Mouse (Mus musculus) left cerebral cortex, adult 8-10 months (tissue): ENCODE measurements around the gene Mthfsd. TPM values are rescaled to one million over a fixed set of nuclear protein-coding genes. Genes with fewer than 3 reads are reported as not detected.
"Not testable (repeated sequence)": the region's sequence is repeated elsewhere in the genome, so short reads cannot be mapped to it uniquely, and the experiment has no call there.

Source experiments
- DNase-seq, 2 experiments: peaks; one replicate each; pipeline ENCODE4 v3.0.0; 2022; ENCODE audit warnings: low spot score in 2 of 2
- total RNA-seq, 4 experiments: library from RNA; stranded (reverse); gene quantifications; 2 replicates each; pipeline ENCODE4 v1.2.4; 2022

Mthfsd gene
- total RNA-seq: 10 to 100 TPM; 33.9 to 43.3 (median 41.4) TPM

DNA sequence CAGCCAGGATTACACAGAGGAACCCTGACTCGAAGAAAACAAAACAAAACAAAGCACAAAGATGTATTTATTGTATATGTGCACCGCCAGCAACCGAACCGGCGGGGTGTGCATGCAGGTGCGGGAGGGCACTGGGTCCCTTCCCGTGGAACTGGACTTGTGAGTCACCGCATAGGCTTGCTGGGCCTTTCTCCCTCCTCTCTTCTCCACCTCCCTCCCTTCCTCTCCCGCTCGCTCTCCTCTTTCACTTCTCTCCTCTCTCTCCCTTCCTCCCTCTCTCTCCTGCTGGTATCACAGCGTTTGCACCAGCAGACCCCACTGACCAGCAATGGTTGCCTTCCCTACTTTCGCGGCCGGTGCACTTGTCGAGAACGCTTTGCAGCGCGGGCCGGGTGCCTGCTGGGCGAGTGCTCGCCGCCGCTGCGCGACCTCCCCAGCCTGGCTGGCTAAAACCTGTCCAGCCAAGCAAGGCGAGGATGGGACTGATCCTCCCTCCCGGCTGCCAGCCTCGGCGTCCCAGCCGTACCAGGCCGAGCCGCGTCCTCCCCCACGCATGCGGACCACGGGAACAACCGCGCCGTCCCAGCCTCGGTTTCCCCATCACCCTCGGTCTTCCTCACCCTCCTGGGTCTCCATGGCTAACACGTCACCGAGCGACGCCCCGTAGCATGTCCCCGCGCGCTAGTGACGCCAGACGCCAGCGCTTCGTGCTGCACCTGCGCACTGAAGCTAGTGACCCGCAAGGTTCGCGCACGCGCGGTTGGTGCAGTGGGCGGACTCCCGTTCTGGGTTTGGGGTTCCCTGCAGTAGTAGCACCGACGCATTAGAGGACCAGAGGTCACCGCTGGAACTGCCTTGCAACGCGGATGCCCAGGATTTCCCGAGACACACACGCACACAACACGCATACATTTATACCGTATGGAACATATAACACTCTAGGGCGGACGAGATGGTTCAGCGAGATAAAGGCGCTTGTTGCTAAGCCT is at the start of gene Mthfsd:
Gene Mthfsd, minus strand, starts transcription at position 725 of the 989 bp plus-strand sequence.
- peak; percentile 98 for DNase-seq

DNA sequence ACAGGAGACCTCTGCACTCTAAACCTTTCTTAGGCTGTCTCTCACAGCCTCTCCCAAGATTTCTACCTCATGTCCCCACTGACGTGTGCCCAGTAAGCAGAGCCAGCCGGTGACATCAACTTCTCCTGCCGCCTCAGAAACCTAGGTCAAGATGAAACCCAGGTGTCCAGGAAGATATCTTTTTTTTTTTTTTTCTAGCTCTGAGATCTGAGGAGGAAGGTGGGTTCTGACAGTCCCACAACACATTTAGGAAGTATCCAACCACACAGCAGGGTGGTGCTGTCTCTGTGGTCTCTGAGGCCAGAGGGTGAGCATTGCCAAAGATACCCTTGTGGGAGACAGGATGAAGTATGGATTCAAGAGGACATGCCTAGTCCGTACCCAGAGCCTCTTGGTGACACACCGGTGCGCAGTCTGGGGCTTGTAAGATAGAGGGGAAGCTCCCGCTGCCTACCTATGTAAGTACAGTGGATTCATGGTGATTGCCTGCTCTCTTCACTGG is 48.8 kb upstream of the Mthfsd start:
- DNase-seq: no peak

DNA sequence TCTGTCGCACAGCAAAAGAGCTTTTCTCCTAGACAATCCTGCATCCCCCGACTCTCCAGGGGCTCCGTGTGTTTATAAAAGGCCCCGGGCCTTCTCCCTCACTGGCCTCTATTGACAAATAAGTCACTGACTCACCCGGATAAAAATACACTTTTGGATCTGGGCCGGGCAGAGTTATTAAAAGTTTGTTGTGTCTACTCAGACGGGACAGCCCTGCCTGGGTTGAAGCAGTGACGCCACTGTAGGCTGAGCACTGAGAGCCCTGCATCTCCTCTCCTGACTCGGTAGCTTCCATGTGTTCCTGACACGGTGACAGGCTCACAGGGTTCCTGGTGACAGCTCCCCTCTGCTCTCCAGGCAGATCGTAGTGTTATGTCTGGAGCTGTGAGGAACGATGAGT is 44.2 kb upstream of the Mthfsd start:
- no peak for DNase-seq

DNA sequence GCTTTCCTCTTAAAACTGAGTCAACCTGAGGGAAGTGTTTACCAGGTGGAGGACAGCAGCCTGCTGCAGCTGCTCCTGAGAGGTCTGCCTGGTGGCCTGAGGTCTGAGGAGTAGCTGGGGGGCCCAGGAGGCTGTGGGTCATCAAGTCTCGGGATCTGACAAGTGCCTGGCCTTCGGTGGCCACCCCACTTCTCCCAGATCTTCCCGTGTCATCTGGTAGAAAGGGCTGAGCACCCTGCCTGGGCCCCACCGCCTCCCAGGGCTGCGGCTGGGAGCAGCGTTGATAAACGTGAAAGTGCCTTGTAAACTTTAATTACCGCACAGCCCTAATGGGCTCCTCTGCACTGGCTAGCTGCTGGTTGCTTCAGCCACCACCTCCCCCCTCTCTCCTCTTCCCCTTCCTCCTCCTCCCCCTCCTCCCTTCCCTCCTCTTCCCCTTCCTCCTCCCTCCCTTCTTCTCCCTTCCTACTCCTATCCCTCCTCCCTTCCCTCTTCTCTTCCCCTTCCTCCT is 40.4 kb upstream of the Mthfsd start:
- DNase-seq: no peak

DNA sequence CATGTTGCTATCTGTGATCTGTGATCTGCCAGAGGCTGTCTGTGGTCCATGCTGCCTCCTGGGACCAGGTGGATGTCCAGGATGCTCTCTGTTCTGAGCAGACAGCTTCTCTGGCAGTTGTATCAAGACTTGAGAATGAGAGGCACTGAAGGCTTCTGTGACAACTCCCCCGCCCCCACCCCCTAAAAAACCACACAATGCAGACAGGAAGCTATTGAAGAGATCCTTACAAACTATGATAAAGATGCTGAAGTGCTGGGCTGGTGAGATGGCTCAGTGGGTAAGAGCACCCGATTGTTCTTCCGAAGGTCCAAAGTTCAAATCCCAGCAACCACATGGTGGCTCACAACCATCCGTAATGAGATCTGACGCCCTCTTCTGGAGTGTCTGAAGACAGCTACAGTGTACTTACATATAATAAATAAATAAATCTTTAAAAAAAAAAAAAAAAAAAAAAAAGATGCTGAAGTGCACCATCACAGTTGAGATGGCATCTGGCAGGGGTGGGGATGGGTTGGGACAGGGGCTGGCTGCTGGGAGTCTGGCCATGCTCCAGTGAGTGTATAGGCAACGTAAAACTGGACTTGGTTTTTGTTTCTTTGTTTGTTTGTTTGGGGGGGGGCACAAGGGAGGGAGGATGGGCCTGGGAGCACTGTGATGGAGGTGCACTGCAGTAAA is 37.4 kb upstream of the Mthfsd start:
- not testable (repeated sequence) for DNase-seq

DNA sequence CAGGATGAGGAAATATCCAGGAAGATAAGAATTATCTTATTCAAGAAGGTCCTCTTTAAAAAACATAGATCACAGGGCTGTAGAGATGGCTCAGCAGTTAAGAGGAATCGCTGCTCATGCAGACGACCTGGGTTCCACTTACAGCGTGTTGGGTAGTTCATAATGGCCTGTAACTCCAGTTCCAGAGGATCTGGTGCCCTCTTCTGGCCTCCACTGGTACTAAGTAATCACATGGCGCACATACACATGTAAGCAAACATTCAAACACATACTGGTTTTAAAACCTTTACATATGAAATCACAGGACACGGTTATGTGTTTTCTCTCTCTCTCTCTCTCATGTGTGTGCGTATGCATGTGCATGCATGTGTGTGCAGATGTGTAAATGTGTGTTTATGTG is 28.7 kb upstream of the Mthfsd start:
- no peak for DNase-seq

DNA sequence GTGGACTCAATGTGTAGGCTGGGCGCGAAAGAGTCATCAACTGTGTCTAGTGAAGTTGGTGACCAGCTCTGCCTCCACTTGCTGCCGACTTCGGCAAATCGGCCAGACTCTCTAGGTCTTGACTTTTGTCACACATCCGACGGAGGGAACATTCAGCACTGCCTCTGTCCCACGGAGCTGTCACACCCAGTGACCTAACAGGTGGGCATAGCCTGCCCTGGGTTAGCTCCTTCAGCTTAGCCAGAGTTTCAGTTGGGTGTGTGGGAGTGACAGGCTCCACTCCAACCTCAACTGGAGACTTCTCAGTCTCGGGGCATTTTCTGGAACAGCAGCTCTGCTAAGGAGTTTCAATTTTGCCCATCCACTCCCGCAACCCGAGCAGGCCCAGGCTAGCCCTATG is 26.3 kb upstream of the Mthfsd start:
- DNase-seq: no peak

DNA sequence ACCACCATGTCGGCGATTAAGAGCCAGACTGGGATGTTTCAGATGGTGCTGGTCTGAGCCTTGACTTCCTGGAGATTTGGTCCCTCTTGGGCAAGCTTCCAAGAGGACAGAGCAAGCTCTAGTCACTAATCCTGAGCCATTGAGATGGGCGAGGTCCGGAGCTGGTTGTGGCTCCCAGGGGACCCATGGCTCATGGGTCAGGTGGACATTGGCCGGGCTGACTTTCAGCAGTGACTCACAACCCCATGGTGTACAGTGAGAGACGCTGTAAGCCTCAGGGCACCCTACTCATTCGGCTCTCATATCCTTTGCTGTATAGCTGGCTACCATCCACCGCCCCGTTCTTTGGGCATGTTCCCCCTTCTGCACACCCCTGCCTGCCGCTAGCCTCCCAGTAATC is 25.9 kb upstream of the Mthfsd start:
- no peak for DNase-seq

DNA sequence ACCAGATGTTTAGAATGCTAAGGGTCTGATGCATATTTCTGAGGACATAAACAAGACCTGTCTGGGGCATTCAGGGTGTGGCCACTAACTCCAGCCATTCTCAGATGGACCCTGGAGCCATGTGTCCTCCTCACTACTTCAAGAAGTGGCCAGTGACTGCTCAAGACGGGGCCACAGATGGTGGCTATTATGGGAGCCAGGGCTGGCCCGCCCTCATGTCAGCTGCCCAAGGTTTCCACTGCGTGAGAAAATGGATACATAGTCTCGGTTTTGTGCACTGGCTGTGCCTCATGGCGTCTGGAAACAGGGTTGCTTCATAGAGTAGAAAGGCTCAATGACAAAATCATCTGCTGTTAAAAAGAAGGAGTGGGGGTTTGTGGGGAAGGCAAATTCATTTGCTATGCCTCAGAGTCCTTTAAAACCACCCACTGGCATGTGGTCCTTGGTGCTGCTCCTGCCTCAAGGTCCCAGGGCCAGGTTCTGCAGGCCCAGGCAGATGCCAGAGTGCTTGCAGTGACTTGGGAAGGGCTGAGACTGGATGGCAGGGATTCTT is 24.8 kb upstream of the Mthfsd start:
- DNase-seq: no peak

DNA sequence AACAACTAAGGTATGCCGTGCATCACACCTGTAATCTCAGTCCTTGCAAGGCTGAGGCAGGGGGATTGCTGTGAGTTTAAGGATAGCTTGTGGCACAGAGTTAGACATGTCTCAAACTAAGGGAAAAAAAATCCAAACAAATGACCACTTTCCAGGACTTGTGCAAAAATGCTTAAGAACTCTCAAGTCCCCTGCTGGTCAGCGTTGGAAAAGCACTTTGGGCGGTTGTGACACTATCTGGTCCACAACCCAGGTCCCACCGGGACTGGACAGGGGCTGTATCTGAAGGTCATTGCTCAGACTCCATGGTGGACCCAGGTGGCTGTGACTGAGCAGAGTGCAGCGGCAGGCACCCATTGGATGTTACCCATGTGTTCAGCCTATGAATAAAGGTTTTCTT is 22.3 kb upstream of the Mthfsd start:
- no peak for DNase-seq

DNA sequence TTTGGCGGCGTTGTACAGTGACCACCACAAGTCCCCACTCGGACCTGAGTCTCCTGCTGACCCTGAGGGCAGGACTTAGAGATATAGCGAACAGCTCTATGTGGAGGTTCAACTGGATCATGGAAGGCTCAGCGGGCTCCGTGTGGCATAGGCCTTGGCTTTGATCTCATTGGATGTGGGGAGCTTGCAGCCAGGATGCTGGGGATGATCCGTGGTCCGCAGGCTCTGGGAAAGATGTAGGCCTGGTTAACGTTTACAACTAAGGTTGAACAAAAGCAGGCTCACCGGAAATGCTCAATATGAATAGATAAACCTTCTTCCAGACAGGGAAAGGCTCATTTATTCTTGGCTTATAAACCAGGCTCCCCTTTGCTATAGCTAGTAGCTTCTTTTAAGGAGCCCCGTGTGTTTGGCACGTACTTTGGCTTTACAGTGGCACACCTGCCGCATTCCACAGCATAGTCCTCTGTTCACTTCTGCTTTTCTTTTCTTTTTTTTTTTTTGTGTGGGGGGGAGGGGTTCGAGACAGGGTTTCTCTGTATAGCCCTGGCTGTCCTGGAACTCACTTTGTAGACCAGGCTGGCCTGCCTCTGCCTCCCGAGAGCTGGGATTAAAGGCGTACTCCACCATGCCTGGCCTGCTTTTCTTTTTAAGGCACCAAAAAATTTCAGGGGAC is 21.2 kb upstream of the Mthfsd start:
- DNase-seq: no peak

DNA sequence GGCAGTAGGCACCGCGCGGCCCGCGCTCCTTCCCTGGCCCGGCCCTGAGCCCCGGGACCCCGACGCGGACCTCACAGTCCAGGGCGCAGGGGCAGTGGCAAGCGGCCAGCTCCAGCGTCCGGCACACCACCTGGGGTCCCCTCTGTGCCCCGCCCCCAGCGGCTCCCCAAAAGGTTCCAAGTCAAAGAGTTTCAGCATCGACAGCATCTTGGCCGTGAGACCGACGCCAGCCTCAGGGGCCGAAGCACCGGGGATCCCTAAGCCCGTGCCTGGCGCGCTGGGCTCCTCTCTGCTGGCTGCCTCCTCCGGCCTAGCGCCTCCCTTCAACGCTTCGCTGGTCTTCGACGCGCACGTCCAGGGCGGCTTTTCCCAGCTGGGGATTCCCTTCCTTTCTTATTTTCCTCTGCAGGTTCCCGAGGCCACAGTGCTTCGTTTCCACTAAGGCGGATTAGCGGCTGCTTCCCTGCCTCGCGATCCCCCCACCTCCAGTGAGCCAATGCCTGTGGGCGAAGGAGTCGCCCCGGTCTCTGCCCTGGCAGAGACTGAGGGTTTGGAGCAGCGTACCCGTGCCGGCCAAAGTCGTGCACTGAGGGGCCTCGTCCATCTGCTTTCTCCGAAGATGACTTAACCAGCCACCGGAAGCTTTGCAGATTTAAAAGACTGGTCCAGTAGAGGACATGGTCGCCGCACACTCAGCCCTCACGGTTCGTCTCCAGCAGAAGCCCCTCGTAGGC is 20.5 kb upstream of the Mthfsd start:
- no peak for DNase-seq

DNA sequence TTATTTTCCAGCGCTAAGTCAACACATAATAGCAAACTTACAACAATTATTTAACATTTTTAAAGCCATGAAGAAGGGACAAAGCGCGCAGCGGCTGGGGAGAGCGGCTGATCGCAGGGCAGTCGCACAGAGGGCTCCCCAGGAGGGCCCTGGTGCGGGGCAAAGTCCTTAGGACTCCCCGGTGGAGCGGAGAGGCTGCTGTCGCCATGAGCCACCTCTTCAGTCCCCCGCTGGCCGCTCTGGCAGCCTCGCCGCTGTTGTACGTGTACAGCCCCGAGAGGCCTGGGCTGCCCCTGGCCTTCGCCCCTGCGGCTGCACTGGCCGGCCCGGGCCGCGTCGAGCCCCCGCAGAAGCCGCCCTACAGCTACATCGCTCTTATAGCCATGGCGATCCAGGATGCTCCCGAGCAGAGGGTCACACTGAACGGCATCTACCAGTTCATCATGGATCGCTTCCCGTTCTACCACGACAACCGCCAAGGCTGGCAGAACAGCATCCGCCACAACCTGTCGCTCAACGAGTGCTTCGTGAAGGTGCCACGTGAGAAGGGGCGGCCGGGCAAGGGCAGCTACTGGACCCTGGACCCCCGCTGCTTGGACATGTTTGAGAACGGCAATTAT is 19.7 kb upstream of the Mthfsd start, which contains the start of gene Foxl1:
Gene Foxl1, plus strand, starts transcription at position 185 of the 620 bp plus-strand sequence.
- DNase-seq: no peak

DNA sequence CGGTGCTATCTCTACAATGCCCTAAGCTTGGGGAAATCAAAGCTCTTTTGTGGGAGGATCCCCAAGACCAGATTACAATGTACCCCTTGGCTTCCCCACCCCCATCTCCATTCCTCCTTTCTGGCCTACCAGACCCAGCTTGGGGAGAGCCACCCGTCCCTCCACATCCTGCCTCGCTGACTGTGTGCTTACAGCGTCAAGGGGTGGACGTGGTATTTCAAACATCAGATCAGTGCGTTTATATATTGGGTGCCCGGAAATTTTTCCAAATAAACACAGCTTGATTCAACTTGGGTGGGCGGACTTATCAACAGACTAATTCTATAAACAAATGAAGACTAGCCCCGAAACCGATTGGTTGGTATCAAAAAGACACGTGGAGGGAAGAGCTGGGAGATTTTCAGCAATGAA is 19.1 kb upstream of the Mthfsd start:
- DNase-seq: no peak

DNA sequence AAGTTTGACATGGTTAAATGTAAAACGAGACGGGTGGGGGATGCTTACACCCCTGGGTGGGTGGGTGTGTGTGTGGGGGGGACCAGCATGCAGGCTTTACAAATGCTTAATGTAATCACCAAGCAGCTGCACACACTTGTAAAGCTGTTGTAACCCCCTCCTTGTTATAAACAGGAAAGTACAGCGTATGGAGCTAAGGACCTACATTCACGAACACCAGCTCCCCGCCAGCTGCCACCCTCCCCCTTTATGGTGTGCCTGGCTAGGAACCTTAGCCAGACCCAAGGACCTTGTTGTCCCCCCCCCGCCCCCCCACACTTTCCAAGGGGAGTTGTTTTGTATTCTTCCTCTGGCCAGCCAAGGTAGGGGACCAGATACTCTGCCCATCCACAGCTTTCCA is 18.5 kb upstream of the Mthfsd start:
- no peak for DNase-seq

DNA sequence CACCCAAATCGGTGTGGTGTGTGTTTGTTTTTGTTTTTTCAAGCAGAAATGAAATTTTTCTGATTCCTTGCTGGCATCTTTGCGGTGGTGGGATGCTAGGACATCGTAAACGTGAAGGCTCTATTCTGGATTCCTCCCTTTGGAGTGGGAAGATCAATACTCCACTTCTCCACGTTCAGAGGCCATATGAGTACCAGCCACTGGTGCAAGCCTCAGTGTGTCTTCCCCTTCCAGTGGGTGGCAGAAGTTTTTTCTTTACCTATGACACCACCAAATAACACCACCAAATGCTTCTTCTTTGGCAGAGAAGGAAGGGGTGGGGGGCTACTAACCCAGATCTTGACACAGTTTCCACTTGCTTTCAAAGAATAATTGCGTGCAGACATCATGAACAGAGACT is 18.0 kb upstream of the Mthfsd start:
- DNase-seq: no peak

DNA sequence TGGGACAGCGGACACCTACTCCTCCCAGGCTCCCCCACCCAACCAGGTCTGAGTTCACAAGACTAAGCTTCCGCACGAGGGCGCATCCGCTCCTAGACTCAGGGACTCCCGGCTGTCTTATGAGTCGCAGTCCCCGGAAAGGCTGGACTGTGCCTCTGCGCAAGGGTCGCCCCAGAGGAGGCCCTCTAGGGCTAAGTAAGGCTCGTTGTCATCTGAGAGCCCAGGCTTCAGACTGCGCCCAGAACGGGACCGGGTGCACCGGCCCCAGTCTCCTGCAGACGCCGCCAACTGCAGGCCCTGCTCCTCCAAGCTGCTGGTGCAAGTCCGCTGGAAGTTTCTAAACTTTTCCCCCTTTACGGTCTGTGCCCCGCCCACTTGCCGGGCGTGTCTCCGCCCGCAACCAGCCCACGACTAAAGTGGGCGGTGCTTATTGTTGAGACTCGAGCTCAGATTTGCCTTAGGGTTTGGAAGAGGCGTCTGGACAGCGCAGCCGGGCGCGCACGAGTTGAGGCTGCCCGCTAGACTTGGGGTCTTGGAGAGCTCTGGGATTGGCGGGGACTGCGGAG is 17.2 kb upstream of the Mthfsd start:
- DNase-seq: no peak

DNA sequence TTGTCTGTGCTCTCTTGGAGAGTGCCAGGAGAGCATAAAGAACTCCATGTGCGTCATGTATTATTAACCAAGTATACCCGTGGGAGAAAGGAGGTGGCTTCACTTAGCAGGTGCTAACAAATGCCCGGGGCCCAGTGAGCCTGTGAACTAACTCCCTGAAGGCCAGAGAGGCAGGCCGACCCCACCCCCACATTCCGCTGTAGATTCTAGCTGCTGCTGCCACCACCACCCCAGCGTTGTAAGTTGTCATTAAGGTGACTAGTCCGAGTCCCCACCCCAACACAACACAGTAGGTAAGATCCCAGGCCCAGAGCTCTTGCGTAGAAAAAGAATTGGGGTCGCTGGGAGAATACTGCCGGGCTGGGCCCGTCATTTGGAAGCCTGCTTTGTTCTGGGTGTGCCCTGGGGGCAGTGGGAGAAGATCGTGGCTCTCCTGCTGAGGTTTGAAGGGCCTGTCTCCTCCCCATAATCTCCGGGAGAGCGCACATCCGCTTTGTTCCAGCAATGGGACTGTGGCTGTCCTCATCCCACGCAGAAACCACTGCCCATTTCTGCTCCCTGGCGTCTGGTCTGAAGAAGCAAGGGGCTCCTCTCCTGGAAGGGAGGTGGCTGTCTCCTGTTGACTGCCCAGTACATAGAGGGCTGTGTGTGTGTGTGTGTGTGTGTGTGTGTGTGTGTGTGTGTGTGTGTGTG is 16.5 kb upstream of the Mthfsd start:
- DNase-seq: no peak

DNA sequence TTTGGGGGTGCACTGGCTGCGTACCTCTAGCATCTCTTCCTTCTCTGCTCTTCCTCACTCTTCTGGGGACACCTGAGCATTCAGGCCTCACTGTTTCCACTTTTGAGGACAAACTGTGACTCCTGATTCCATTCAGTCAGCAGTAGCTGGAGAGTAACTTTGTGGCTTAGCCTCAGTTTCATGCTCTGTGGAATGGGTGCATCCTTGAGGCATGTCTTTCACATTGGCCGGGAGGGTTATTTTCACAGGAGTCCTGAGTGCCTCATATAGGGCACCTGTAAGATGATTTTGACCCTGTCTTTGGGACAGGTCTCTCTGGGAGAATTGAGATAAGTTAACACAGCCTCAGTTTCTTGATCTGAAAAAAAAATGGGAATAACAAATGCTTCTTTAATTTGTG is 14.9 kb upstream of the Mthfsd start:
- no peak for DNase-seq
